Mouse (Mus musculus): Measurements from ENCODE around the gene AU018091. TPM values are rescaled to one million over a fixed set of nuclear protein-coding genes. Genes with fewer than 3 reads are reported as not detected.
"Not testable (repeated sequence)": the region's sequence is repeated elsewhere in the genome, so short reads cannot be mapped to it uniquely, and the experiment has no call there.

The AU018091 gene
- polyA plus RNA-seq, 1 experiment from 2014 or later: 0.16 TPM

GRCm38 (mm10) chr7:3191971-3192498 is 23.0 kb upstream of the AU018091 start:
- no peak overlapping the region for H3K9ac ChIP-seq (replicated peaks; ENCODE audit: low read depth, low read length)
- H3K27ac ChIP-seq (ENCODE audit: low read length): no peak overlapping the region
- WGBS: 85% methylated on average over 12 of the region's 12 CpGs
- no peaks in the 10 kb centered on the region for H3K27me3 ChIP-seq (ENCODE audit: control insufficient read depth, insufficient read depth, low read length)
- no peaks in the 10 kb centered on the region for H3K36me3 ChIP-seq (ENCODE audit: control insufficient read depth, insufficient read depth, low read length)
- no peak overlapping the region for H3K4me2 ChIP-seq (replicated peaks; ENCODE audit: low read depth, low read length)
- no peaks in the 10 kb centered on the region for H3K9me3 ChIP-seq (ENCODE audit: control insufficient read depth, low read depth, low read length)
- no peak for ATAC-seq (ENCODE audit: insufficient number of reproducible peaks, insufficient read depth, low FRiP score, low read depth)
- H3K4me1 ChIP-seq (ENCODE audit: control insufficient read depth, insufficient read depth, low read length): no peaks in the 10 kb centered on the region
- no peak overlapping the region for H3K4me3 ChIP-seq (ENCODE audit: low read depth, low read length)

GRCm38 (mm10) chr7:3186726-3187125 is 17.7 kb upstream of the AU018091 start:
- ATAC-seq (ENCODE audit: insufficient number of reproducible peaks, insufficient read depth, low FRiP score, low read depth); H3K27me3 ChIP-seq (ENCODE audit: control insufficient read depth, insufficient read depth, low read length): not testable (repeated sequence)
- WGBS: 85% methylated on average over 2 of the region's 2 CpGs

GRCm38 (mm10) chr7:3186136-3186535 is 17.1 kb upstream of the AU018091 start:
- 71% methylated on average over 1 of the region's 1 CpGs for WGBS
- no peak for ATAC-seq (ENCODE audit: insufficient number of reproducible peaks, insufficient read depth, low FRiP score, low read depth)
- Histone ChIP-seq H3K4me1 (ENCODE audit: control insufficient read depth, insufficient read depth, low read length) (no peaks in the 10 kb centered on the region), H3K4me3 (ENCODE audit: low read depth, low read length) (no peak overlapping the region), H3K27me3 (ENCODE audit: control insufficient read depth, insufficient read depth, low read length) (no peaks in the 10 kb centered on the region), H3K27ac (ENCODE audit: low read length) (no peak overlapping the region), H3K9ac (replicated peaks; ENCODE audit: low read depth, low read length) (no peak overlapping the region), H3K4me2 (replicated peaks; ENCODE audit: low read depth, low read length) (no peak overlapping the region), H3K36me3 (ENCODE audit: control insufficient read depth, insufficient read depth, low read length) (no peaks in the 10 kb centered on the region), H3K9me3 (ENCODE audit: control insufficient read depth, low read depth, low read length) (no peaks in the 10 kb centered on the region)

More at GRCm38 (mm10) chr7:3186726-3187125, 17.7 kb upstream of the AU018091 start:
- H3K9me3 ChIP-seq (ENCODE audit: control insufficient read depth, low read depth, low read length); H3K4me2 ChIP-seq (replicated peaks; ENCODE audit: low read depth, low read length); H3K4me1 ChIP-seq (ENCODE audit: control insufficient read depth, insufficient read depth, low read length); H3K4me3 ChIP-seq (ENCODE audit: low read depth, low read length); H3K9ac ChIP-seq (replicated peaks; ENCODE audit: low read depth, low read length); H3K36me3 ChIP-seq (ENCODE audit: control insufficient read depth, insufficient read depth, low read length); H3K27ac ChIP-seq (ENCODE audit: low read length): not testable (repeated sequence)

GRCm38 (mm10) chr7:3184394-3184793 is 15.4 kb upstream of the AU018091 start:
- no peak overlapping the region for H3K27ac ChIP-seq (ENCODE audit: low read length)
- no peaks in the 10 kb centered on the region for H3K27me3 ChIP-seq (ENCODE audit: control insufficient read depth, insufficient read depth, low read length)
- H3K4me2 ChIP-seq (replicated peaks; ENCODE audit: low read depth, low read length): no peak overlapping the region
- H3K36me3 ChIP-seq (ENCODE audit: control insufficient read depth, insufficient read depth, low read length): no peaks in the 10 kb centered on the region
- no peak overlapping the region for H3K4me3 ChIP-seq (ENCODE audit: low read depth, low read length)
- H3K9me3 ChIP-seq (ENCODE audit: control insufficient read depth, low read depth, low read length): no peaks in the 10 kb centered on the region
- WGBS: 36% methylated on average over 4 of the region's 4 CpGs
- H3K4me1 ChIP-seq (ENCODE audit: control insufficient read depth, insufficient read depth, low read length): no peaks in the 10 kb centered on the region
- H3K9ac ChIP-seq (replicated peaks; ENCODE audit: low read depth, low read length): no peak overlapping the region
- no peak for ATAC-seq (ENCODE audit: insufficient number of reproducible peaks, insufficient read depth, low FRiP score, low read depth)

GRCm38 (mm10) chr7:3180958-3181357 is 12.0 kb upstream of the AU018091 start:
- ATAC-seq (ENCODE audit: insufficient number of reproducible peaks, insufficient read depth, low FRiP score, low read depth); H3K4me3 ChIP-seq (ENCODE audit: low read depth, low read length): not testable (repeated sequence)

GRCm38 (mm10) chr7:3168296-3168695 is 707 bp downstream of the AU018091 start:
- H3K4me1 ChIP-seq (ENCODE audit: control insufficient read depth, insufficient read depth, low read length): no peaks in the 10 kb centered on the region
- no peak overlapping the region for H3K4me3 ChIP-seq (ENCODE audit: low read depth, low read length)
- H3K27me3 ChIP-seq (ENCODE audit: control insufficient read depth, insufficient read depth, low read length): no peaks in the 10 kb centered on the region
- H3K9me3 ChIP-seq (ENCODE audit: control insufficient read depth, low read depth, low read length): no peaks in the 10 kb centered on the region
- H3K4me2 ChIP-seq (replicated peaks; ENCODE audit: low read depth, low read length): no peak overlapping the region
- 97% methylated on average over 1 of the region's 1 CpGs for WGBS
- no peaks in the 10 kb centered on the region for H3K36me3 ChIP-seq (ENCODE audit: control insufficient read depth, insufficient read depth, low read length)
- H3K27ac ChIP-seq (ENCODE audit: low read length): no peak overlapping the region
- no peak overlapping the region for H3K9ac ChIP-seq (replicated peaks; ENCODE audit: low read depth, low read length)
- ATAC-seq (ENCODE audit: insufficient number of reproducible peaks, insufficient read depth, low FRiP score, low read depth): no peak

More at GRCm38 (mm10) chr7:3180958-3181357, 12.0 kb upstream of the AU018091 start:
- H3K9ac ChIP-seq (replicated peaks; ENCODE audit: low read depth, low read length); H3K4me1 ChIP-seq (ENCODE audit: control insufficient read depth, insufficient read depth, low read length); H3K36me3 ChIP-seq (ENCODE audit: control insufficient read depth, insufficient read depth, low read length); H3K9me3 ChIP-seq (ENCODE audit: control insufficient read depth, low read depth, low read length); H3K27ac ChIP-seq (ENCODE audit: low read length); H3K4me2 ChIP-seq (replicated peaks; ENCODE audit: low read depth, low read length); H3K27me3 ChIP-seq (ENCODE audit: control insufficient read depth, insufficient read depth, low read length): not testable (repeated sequence)
- 87% methylated on average over 24 of the region's 24 CpGs for WGBS

GRCm38 (mm10) chr7:3166270-3166669 is 2.7 kb downstream of the AU018091 start:
- Histone ChIP-seq H3K4me2 (replicated peaks; ENCODE audit: low read depth, low read length) (no peak overlapping the region), H3K4me3 (ENCODE audit: low read depth, low read length) (no peak overlapping the region), H3K36me3 (ENCODE audit: control insufficient read depth, insufficient read depth, low read length) (no peaks in the 10 kb centered on the region), H3K4me1 (ENCODE audit: control insufficient read depth, insufficient read depth, low read length) (no peaks in the 10 kb centered on the region), H3K9me3 (ENCODE audit: control insufficient read depth, low read depth, low read length) (no peaks in the 10 kb centered on the region), H3K27ac (ENCODE audit: low read length) (no peak overlapping the region), H3K9ac (replicated peaks; ENCODE audit: low read depth, low read length) (no peak overlapping the region), H3K27me3 (ENCODE audit: control insufficient read depth, insufficient read depth, low read length) (no peaks in the 10 kb centered on the region)
- ATAC-seq (ENCODE audit: insufficient number of reproducible peaks, insufficient read depth, low FRiP score, low read depth): no peak
- 89% methylated on average over 4 of the region's 4 CpGs for WGBS

GRCm38 (mm10) chr7:3164991-3165390 is 4.0 kb downstream of the AU018091 start:
- H3K27me3 ChIP-seq (ENCODE audit: control insufficient read depth, insufficient read depth, low read length): no peaks in the 10 kb centered on the region

GRCm38 (mm10) chr7:3164381-3164780 is 4.6 kb downstream of the AU018091 start:
- 78% methylated on average over 6 of the region's 6 CpGs for WGBS
- Histone ChIP-seq H3K27me3 (ENCODE audit: control insufficient read depth, insufficient read depth, low read length) (no peaks in the 10 kb centered on the region), H3K9me3 (ENCODE audit: control insufficient read depth, low read depth, low read length) (no peaks in the 10 kb centered on the region), H3K9ac (replicated peaks; ENCODE audit: low read depth, low read length) (no peak overlapping the region), H3K36me3 (ENCODE audit: control insufficient read depth, insufficient read depth, low read length) (no peaks in the 10 kb centered on the region), H3K4me3 (ENCODE audit: low read depth, low read length) (no peak overlapping the region), H3K4me2 (replicated peaks; ENCODE audit: low read depth, low read length) (no peak overlapping the region), H3K27ac (ENCODE audit: low read length) (no peak overlapping the region), H3K4me1 (ENCODE audit: control insufficient read depth, insufficient read depth, low read length) (no peaks in the 10 kb centered on the region)
- no peak for ATAC-seq (ENCODE audit: insufficient number of reproducible peaks, insufficient read depth, low FRiP score, low read depth)

More at GRCm38 (mm10) chr7:3164991-3165390, 4.0 kb downstream of the AU018091 start:
- no peak overlapping the region for H3K27ac ChIP-seq (ENCODE audit: low read length)
- ATAC-seq (ENCODE audit: insufficient number of reproducible peaks, insufficient read depth, low FRiP score, low read depth): no peak
- no peak overlapping the region for H3K9ac ChIP-seq (replicated peaks; ENCODE audit: low read depth, low read length)
- H3K36me3 ChIP-seq (ENCODE audit: control insufficient read depth, insufficient read depth, low read length): no peaks in the 10 kb centered on the region
- H3K4me2 ChIP-seq (replicated peaks; ENCODE audit: low read depth, low read length): no peak overlapping the region
- no peaks in the 10 kb centered on the region for H3K9me3 ChIP-seq (ENCODE audit: control insufficient read depth, low read depth, low read length)
- H3K4me1 ChIP-seq (ENCODE audit: control insufficient read depth, insufficient read depth, low read length): no peaks in the 10 kb centered on the region
- no peak overlapping the region for H3K4me3 ChIP-seq (ENCODE audit: low read depth, low read length)
